Mouse (Mus musculus) brain, embryonic 14.5 days (tissue): ENCODE measurements around the gene As3mt.

ENCODE experiments used
- CTCF ChIP-seq: fragments of 200-500 bp; IDR thresholded peaks from 2 replicates; pipeline ENCODE4 v1.5.1; 2012; ENCODE audit warnings: inconsistent platforms, mild to moderate bottlenecking, moderate library complexity, borderline replicate concordance; ENCODE audit not compliant: insufficient read depth, insufficient read length; ENCODE audit errors: extremely low read depth
- POLR2A ChIP-seq: fragments of 200-500 bp; IDR thresholded peaks from 2 replicates; pipeline ENCODE4 v1.6.1; 2012; ENCODE audit warnings: mild to moderate bottlenecking, inconsistent platforms, borderline replicate concordance; ENCODE audit not compliant: poor library complexity, insufficient read depth, insufficient read length, severe bottlenecking; ENCODE audit errors: extremely low read depth

GRCm38 (mm10) chr19:46710614-46711013 lies 3.4 kb downstream of the As3mt start:
- no peak for TF ChIP-seq CTCF
- TF ChIP-seq POLR2A: no peak
